Mouse (Mus musculus): ENCODE results near the gene Scn8a.

GRCm38 (mm10) chr15:100922210-100922609 lies 52.6 kb downstream of the Scn8a start:
- no peak for TF ChIP-seq CTCF (IDR thresholded peaks at IDR 0.05; ENCODE audit: insufficient read depth, low read depth, low read length)
- TF ChIP-seq POLR2A (IDR thresholded peaks at IDR 0.05; ENCODE audit: insufficient read depth, low read depth, low read length), result no peak

All from olfactory bulb, adult 2 months (tissue).